ENCODE assay signal across 8 mouse cellular contexts in the genomic region with DNA sequence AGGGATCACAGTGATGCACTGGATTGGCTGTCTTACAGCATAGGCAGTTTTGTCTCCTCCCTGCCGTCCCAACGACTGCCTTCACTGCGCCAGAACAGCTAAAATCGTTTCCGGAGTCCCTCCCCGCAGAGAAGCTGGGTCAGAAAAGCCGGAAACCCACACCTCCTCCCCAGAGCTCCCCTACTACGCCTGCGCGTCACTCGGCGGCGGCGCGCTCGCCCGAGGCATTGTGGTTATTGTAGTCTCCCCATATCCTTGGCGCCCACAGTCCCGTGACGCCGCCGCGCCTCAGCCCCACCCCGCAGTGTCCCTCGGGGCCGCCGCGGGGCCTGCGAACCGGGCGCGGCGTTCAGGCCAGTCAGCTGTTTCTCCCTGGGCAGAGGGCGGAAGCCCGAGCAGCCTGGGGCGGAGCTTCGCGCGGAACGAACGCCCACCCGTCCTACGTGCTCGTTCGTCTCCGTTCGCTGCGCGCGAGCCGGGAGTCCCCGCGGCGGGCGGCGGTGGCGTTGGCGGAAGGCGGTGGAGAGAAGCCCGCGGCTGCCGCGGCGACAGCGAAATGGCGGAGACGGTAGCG. TPM values are rescaled to one million over a fixed set of nuclear protein-coding genes. Genes with fewer than 3 reads are reported as not detected.
A peak's percentile ranks its signal among the peaks of the same experiment; 100 is the strongest.
DNase-seq lines count a peak whose midpoint lies in the region; ATAC-seq lines count a peak whose summit lies in the region.

A gene (plus strand): TSS at position 256 of the 574 bp plus-strand sequence.

- DNase-seq in T-cell, adult 2 months (ENCODE audit: low spot score) = peak; percentile 98
- peak; percentile 93 to 95 for DNase-seq in cerebellum, postnatal 36 days
- DNase-seq in gastrocnemius, adult 18-20 months (ENCODE audit: low spot score) = peak; percentile 97
- peak; percentile 92 to 97 for DNase-seq in left cerebral cortex, adult 18-20 months (ENCODE audit: low spot score in 2 of 2)
- peak; percentile 97 for DNase-seq in right cerebral cortex, adult 18-20 months
- DNase-seq in urinary bladder, postnatal 14 days (ENCODE audit: low spot score) = peak; percentile 97

- H3K9ac ChIP-seq in hindbrain, embryonic 16.5 days (ENCODE audit: low read depth, low read length) = peak within 1 kb of the TSS; percentile 79

- peaks cover 7% of the 10 kb centered on the region for H3K4me1 ChIP-seq in hindbrain, embryonic 16.5 days (ENCODE audit: control insufficient read depth, insufficient read depth, low read depth, low read length)

- H3K4me2 ChIP-seq in hindbrain, embryonic 16.5 days (ENCODE audit: low read length) = peak within 1 kb of the TSS; percentile 83

- peak within 1 kb of the TSS; percentile 98 for H3K27ac ChIP-seq in hindbrain, embryonic 16.5 days (ENCODE audit: low read depth, low read length)
- H3K27ac ChIP-seq in macrophage = peak within 1 kb of the TSS; percentile 89

- peak; percentile 97 for ATAC-seq in hindbrain, embryonic 16.5 days

- H3K36me3 ChIP-seq in hindbrain, embryonic 16.5 days (ENCODE audit: control insufficient read depth, insufficient read depth, low read length) = no peaks in the 10 kb centered on the region
- H3K36me3 ChIP-seq in macrophage (ENCODE audit: inconsistent target) = no peaks in the 10 kb centered on the region

- H3K27me3 ChIP-seq in hindbrain, embryonic 16.5 days (replicated peaks; ENCODE audit: control insufficient read depth, insufficient read depth, low read length) = no peaks in the 10 kb centered on the region

- H3K9me3 ChIP-seq in hindbrain, embryonic 16.5 days (ENCODE audit: control insufficient read depth, low read length) = no peaks in the 10 kb centered on the region

- H3K4me3 ChIP-seq in hindbrain, embryonic 16.5 days (ENCODE audit: low read length) = peak within 1 kb of the TSS; percentile 72
- peak within 1 kb of the TSS; percentile 89 for H3K4me3 ChIP-seq in macrophage (ENCODE audit: inconsistent target)

- H3K79me2 ChIP-seq in macrophage (ENCODE audit: inconsistent target) = peaks cover 44% of the 10 kb centered on the region

- under 1% methylated on average over 60 of the region's 68 CpGs for WGBS in hindbrain, embryonic 16.5 days
- WGBS in macrophage (ENCODE audit: missing documents) = under 1% methylated on average over 64 of the region's 68 CpGs

RNA-seq across cellular contexts. Expression of the gene that starts here (rescaled TPM):
- 100 to 1,000 TPM; 171 to 175 TPM for total RNA-seq in gastrocnemius, adult 18-20 months (2021)
- 339 and 365 TPM in 2 replicates for polyA plus RNA-seq in hindbrain, embryonic 16.5 days (2015; fragmentation: Nextera tagmentation; extraction: Ambion mirVana)
- total RNA-seq in left cerebral cortex, adult 18-20 months (2021) = 100 to 1,000 TPM; 197 to 203 TPM
- 10 to 100 TPM; 14.0 to 44.0 (median 26.1) TPM for total RNA-seq in macrophage (2018; cell fraction: chromatin; rRNA removed)
- 100 to 1,000 TPM; 265 to 558 (median 412) TPM for total RNA-seq in macrophage (2018; cell fraction: cytosol; rRNA removed)
- total RNA-seq in macrophage (2018; cell fraction: nucleus; rRNA removed) = 100 to 1,000 TPM in 17 of 26 experiments, 10 to 100 TPM in 9; 65.2 to 224 (median 107) TPM
- 364 to 676 TPM (median 673 TPM) in 3 replicates for polyA plus RNA-seq in macrophage (2018)

Comparison
In these comparisons a context has a peak if more than half of its experiments do, and no peak if none do; other contexts are left out.
1. Peak in every context shown above with its lines: DNase-seq, ATAC-seq, H3K4me3 ChIP-seq and H3K27ac ChIP-seq.